Mouse (Mus musculus): ENCODE measurements around the gene Trim65.
A peak's percentile ranks its signal among the peaks of the same experiment; 100 is the strongest.
"Not testable (repeated sequence)": the region's sequence is repeated elsewhere in the genome, so short reads cannot be mapped to it uniquely, and the experiment has no call there.

Trim65 gene

DNA sequence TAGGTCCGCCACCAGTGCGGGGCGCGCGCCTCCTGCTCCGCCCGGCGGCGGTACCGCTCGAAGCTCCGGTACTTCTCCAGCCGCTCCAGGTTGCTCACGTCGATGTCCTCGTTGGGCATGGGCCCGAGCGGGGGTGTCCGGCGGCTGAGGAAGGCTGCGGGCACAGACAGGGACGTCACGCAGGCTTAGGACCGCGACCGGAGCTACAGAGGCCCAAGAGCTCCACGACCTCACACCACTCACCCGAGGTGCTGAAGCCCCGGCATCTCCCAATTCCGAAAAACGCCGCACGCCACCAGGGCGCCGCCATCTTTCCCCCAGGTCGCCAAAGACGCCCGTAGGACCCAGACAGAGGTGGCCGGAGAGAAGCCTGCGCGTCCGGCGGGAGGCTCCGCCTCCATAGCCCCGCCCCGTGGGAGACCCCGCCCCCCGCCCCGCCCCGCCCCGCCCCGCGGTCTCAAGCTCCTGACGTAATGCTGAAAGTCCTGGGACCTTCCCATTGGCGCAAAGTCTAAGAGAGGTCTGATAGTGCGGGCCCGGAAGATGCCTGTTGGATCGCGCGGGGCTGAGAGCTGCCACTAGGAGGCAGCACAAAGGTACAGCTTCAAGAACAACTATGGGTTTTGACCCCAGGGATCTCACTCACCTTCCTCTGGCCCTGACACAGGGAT, 7.7 kb upstream of the Trim65 start, which contains the start of gene Mrpl38:
Gene Mrpl38 (minus strand): TSS at position 401 of the 671 bp plus-strand sequence.
- peak; percentile 80 for DNase-seq

DNA sequence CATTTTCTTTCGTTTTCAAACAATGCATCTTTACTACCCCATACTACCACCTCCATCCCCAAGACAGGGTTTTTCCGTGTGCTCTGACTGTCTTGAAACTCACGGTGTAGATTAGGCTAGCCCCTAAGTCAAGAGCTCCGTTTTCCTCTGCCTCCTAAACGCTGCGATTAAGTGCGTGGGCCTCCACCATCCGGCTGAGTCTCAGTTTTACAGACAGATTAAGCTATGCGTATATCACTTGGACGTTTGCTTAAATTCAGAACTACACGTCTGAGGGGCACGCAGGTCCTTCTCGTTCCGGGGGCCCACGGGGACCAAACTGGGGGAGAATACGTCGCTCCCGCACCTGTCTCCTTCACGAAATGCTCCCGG, 7.2 kb upstream of the Trim65 start:
- DNase-seq = no peak

DNA sequence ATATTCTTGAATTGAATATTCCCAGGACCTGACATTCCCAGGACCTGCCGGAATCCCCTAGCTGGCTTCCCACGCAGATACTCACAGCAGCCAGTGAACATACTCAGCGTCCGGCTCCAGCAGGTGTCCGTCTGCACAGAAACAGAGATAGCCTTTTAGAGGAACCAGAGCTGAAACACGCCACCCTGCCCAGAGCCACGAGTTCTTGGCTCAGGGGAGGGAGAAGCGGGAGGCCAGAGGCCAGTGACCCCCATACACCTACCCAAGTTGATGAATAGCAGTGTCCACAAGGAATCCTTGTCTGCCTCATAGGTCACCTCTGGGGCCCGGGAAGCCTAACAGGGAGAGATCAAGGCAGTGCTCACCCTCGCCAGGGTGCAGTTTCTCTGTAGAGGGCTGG, 3.2 kb upstream of the Trim65 start:
- DNase-seq = no peak

DNA sequence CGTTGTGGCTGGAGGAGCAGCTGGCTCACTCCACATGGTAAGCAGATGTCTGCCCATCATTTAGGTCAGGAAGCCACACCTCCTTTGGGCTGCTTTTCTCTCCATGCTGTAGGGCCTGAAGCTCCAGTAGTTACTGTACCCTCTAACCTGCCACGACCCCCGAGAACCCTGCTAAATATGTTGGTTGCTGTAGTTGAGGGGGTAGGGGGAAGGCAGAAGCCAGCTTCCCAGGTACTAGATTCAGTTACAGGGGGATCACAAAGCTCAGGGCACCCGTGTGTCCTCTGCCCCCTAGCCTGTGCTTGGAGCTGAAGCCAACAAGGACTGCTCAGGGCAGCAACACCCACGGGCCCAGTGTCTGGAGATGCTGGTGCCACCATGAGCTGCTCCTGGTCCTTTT, 2.6 kb upstream of the Trim65 start:
- DNase-seq = no peak

DNA sequence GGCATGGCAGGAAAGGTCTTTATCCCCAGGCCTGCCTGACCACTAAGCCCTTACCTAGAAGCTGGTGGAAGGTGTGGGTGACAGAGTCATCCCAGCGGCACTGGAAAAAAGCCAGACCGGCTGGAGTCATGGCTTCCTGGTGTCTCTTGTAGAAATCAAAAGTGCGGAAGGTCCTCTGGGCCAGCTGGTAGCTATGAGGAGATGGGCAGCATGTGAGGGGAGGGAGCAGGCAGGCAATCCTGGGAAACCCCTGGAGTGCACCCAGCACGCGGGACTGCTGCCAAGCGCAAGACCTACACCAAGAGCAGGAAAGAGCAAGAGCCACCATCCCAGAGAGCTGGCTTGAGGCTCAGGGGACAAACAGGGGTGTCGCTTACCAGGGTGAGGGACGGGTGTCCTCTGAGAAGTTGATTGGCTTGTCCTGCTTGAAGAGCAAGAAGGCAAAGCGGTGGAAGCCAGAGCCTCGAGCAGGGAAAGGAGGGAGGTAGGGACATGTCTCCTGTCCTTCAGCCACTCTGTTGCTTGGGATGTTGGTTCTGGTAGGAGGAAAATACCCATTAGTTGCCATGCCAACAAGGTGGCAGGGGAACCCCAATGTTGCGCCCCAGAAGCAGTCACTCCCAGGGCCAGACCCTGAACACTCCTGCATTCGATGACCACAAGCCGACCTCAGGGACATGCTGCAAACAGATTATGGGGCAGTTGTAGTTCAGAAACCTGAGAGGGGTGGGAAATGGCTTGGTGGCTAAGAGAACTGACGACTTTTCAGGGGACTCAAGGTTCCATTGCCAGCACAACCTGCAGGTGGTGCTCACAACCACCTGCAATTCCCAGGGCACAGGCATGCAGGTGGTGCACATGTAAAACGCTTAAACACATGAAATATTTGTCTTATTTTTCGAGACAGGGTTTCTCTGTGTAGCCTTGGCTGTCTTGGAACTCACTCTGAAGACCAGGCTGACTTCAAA, 1.7 kb upstream of the Trim65 start:
- no peak for DNase-seq

DNA sequence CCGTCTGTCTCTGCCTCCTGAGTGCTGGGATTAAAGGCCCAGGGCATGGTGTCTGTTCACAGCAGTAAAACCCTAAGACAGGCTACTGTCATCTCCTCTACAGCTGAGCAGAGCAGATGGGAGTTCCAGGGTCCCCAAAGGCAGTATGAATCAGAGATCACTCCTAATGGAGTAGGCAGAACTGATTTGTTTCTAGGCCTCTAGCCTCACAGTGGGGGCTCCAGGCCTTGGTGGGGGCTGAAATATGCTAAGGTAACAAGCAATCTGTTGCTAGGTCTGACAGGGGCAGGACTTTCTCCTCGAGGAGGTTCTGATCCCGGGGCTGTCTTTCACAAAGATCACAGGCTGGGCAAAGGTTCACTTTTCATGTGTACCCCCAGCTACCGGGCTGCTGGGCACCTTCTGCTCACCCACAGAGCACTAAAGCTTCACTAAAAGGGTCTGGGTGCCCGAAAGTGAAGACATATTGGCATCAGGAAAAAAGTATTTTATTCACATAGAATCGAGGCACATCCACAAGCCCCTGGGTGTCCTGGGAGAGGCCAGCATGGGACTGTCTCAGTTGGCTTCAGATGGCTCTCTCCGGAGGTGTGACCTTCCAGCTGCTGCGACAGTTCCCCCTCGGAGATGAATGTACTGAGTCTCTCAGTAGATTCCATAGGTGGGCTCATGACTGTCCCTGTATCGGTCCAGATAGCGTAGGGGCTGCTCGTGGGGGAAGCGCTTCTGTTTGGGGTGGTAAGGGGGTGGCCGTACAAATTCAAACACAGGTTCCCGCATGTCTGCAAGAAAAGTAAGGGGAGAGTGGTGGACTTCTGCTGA, 632 bp upstream of the Trim65 start:
- DNase-seq = no peak

DNA sequence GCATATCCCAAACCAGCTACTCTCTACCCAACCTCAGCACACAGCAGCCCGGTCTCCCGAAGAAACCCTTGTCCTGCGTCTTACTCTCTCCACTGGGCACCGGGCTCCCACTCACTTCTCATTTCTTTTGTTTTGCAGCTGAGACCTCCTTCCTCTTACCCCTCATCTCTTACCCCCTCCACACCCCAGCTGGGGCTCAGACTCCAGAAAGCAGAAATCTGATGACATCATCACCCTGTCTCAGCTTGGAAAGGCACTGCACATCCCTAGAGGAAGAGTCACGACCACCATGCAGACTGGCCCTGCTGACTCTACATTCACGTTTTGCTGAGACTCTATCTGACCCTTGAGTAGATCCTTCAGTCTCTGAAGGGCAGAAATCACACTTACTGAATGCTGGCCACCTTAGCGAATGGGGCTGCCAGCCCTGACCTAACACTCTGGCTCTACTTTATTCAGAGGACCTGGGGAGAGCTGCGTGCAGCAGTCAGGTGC, 888 bp downstream of the Trim65 start:
- no peak for DNase-seq

DNA sequence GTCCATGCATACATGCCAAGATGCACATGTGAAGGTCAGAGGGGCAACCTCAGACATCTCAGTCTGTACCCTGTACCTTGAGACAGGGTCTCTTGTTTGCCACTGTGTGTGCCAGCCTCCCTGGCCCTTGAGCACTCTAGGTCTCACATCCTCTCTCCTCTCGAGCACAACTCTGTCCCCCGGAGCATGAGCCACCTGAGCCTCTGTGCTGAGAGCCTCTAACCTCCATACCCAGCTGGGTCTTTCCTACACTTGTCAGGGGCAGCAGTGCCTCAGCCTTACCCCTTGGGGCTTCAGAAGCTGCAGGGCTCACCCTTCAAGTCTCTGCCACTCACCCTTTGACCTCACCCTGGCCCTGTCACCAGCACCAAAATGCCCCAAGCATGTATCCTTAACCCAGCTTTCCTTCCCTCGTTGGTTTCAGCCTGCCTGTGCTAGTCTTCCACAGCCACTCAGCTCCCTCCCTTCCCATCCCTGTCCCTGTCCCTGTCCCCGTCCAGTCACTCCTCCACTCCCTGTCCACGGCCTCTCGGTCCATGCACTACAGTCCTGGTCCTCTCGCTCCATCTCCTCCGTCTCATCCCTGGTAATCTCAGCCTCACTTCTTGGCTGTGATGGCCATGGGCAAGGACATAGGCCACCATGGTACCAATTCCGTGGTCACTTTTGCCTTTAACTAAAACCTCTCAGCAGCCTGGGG, 1.7 kb downstream of the Trim65 start:
- no peak for DNase-seq

DNA sequence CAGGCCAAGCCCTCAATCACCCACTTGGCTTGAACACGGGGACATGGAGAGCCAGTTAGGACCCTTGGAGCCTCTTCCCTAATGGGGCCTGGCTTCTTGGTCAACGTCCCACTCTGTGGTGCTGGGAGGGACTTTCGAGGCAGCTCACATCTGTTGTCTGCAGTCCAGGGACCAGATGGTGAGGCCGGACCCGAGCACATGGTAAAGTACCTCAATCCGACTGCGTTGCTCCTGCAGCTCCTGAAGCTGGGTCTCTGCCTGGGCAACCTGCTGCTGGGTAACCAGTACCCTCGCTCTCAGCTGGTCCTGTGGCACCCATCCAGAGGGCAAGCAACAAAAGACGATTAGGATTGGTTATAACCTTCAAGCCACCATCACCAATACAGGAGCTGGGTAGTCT, 2.9 kb downstream of the Trim65 start:
- no peak for DNase-seq

DNA sequence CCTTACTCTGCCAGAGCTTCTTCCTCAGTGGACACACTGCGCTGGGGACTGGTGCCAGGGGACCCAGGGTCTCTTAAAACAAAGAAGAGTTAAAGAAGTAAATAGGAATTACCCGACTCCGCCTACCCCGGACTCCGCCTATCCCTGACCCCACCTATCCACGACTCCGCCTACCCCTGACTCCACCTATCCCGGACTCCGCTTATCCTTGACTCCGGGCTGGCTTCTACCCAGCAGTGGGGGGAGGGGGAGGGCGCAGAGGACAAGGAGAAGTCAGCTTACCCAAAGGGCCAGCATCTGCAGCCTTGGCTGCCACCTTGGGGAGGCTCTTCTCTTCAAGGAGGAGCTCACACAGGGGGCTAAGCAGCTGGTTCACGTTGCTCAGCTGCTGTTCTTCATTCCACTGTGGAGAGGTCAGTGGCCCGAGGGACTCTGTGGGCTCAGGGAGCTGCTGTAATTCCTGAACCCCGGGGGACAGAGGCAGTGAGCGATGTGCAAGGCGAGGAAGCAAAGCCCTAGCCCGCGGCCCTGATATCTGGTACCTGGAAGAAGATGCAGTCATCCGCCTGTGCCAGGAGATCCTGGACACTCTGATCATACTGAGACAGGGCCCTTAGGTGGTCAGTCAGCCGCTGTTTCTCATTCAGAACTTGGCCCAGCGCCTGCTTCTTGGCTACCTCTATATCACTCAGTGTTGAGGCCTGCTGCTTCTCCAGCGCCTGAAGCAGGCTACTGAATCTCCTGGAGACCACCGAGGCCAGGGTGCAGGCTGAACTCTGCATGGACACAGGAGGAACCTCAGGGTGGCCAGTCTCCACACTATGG, 3.6 kb downstream of the Trim65 start, which contains the start of gene Trim47:
Gene Trim47 (minus strand): TSS at position 55 of the 825 bp plus-strand sequence.
- no peak for DNase-seq

DNA sequence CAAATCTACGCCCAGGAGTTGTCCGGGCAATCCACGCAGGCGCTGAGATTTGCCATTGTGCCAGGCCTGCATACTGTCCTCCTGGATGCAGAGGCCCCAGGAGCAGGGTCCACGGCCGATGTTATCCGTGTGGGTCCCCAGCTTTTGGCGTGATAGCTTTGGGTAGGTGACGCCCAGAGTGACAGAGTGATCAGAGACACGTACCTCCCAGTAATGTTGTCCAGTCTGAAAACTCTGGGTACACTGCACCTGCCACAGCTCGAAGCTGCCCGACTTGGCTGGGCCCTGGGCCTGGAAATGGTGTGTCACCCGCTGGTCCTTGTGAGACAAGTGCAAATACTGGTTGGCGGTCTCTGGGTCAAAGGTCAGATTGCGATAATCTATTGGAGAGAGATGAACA, 4.7 kb downstream of the Trim65 start:
- no peak for DNase-seq

DNA sequence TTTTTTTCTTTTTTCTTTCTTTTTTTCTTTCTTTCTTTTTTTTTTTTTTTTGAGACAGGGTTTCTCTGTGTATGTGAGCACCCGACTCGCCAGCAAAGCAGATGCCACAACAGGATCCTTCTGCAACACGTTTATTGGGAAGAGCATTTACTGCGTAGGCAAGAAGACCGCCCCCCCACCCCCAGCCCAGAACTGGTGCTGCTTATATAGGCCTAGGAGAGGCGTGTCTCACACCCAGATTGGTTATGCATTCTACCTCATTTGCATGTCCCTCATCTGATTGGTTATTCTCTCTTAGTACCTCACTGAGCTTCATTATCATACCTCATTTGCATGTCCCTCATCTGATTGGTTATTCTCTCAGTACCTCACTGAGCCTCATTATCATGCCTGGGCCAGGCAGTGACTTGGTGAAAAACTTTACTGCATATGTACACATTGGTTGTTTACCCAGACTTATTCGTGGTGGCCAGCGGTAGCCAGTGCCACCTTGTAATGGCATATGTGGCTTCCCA, 9.1 kb downstream of the Trim65 start:
- not testable (repeated sequence) for DNase-seq

DNA sequence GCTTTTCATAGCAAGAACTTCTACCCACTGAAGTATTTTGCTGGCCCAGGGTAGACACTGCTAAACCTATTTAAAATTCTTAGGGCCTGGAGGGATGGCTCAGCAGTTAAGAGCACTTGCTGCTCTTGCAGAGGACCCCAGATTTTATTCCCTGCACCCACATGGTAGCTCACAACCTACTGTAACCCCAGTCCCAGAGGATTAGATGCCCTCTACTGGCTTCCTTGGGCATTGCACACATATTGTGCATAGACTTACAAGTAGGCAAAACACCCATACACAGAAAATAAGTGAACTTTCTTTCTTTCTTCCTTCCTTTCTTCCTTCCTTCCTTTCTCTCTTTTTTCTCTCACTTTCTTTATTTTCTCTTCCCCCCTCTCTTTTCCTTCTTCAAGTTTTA, 13.1 kb downstream of the Trim65 start:
- no peak for DNase-seq

DNA sequence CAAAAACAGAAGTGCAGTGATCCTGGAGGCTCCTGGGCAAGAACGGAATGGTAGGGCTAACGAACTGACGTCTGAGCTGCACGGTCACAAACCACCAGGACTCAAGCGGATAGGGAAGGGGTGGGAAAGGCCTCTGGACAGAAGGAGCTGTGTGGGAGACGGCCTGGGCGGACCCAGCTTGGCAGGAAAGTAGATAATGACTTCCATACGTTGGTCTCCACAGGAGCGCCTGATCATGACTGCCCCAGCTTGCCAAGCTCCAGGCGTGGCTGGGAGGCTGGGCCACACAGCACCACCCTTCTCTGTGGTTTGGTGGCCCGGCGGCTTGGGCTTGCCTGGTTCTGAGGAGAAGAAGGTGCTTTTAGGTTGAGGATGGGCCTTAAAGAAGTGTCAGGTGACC, 13.7 kb downstream of the Trim65 start:
- no peak for DNase-seq

DNA sequence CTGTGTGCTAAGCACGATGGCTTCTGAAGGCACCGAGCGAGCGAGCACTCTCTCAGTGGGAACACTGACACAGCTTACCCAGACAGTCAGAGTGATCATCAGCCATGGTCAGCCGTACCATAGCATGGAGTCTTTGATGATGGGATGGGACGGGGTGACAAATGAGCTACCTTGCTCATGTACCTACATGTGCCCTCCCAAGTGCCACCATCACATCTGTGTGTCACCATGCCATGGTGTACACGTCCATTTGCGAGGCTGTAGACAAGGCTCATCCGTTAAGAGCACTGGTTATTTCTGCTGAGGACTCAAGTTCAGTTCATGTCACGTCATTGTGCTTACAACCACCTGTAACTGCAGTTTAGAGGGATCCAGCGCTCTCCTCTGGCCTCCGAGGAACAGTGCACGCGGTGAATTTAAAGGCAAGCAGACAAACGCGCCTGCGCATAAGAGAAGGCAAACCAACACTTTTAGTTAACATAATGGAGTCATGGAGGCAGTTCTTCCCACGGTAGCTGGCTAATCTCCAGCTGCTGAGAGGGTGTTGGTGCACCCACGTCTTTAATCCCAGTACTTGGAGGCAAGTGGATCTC, 19.2 kb downstream of the Trim65 start:
- DNase-seq = no peak

DNA sequence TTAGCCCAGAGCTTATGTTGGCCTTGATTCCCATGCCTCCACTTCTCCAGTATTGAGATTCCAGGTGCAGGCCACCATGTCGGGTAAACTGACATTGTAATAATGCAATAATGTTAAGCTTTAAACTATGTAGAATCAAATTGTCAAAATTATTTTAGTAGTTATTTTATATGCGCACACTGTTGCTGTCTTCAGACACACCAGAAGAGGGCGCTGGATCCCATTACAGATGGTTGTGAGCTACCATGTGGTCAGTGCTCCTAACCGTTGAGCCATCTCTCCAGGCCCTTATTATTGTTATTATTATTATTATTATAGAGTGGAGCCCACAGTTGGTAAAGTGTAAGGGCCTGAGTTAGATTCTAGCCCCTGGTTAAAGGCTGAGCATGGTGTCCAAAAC, 19.9 kb downstream of the Trim65 start:
- DNase-seq = no peak

DNA sequence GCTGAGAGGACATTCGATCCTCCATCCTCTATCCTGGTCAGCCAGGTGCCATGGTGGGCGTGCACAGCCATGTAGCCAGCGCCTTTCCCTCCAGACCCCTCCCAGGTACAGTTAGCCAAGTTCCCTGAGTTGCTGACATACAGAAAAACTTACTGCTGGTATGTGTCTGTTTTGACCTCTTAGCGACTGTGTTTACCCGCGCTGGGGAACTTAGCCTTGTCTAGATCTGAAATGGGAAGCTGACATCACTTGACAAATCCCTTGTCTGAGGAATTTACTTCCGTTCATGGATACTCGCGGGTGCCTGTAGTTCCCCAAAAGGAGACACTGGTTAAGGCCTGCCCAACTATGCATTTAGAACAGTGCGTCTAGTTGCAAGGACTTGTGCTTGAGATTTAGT, 20.4 kb downstream of the Trim65 start:
- no peak for DNase-seq

DNA sequence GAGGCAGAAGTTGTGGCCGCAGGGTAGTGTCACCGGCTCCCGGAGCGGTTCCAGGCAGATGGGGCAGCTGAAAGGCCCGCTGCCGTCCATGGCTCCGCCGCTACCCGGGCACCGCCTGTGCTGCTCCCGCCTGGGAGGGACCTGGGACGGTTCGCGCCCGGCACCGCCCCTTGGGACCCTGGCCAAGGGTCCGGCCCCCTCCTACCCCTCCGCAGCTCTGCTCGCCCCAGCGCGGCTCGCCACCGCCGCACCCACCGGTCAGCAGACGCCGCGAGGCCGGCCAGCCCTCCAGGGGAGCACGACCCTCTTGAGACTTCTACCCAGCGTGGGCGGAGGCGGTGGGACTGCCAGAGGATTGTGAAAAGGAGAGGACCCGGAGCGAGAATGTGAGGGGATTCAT, 20.8 kb downstream of the Trim65 start:
- DNase-seq = no peak

DNA sequence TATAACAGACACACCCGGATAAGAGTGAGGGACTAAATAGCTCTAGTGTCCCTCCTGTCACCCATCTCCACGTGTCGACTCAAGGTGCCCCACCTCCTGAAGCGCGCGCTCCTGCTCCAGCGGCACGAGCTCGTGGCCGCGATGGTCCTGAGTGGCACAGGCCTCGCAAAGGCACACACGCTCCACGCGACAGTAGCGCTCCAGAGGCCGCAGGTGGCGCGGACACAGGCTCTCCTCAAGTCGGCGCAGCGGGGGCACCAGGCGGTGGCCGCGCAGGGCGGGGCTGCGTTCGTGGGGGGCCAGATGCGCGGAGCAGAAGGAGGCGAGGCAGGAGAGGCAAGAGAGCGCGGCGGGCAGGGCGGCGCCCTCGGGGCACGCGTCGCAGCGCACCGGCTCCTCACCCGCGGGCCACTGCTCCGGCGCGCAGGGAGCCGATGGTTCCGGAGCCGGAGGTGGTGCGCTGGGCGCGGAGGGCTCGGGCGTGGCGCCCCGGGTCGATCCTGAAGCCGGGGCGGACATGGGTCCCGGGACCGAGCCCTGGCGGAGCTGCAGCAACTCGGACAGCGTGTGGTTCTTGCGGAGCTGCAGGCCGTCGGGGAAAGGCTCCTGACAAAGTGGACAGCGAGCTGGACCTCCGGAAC, 21.4 kb downstream of the Trim65 start:
- DNase-seq = no peak

DNA sequence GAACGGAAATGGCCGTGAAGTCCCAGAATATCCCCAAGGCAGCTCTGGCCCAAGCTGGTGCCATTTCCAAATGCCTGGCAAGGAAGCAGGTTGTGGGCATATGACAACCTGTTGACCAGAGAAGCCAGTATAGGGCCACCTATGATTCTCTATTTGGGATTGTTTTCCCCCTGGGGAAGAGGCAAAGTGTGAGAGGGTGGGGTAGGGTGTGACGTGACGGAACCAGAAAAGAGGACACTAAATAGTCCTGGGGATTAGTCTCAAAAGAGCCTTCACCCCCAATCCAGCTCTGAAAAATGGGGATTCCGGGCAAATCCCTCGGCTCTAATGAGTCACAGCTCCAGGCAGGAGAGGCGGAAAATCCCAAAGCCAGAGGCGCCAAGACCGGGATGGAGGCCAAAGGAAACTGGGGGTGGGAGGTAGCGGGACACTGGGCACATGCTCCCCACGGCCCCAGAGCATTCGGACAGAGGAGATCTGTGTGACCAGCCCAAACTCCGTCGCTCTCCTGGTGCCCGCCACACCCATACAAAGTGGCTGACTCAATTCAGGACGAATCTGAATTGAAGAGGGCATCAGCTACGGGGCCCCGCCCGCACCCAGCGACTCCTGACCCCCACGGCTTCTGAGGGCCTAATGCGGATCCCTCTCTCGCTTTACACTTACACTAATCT, 22.3 kb downstream of the Trim65 start:
- DNase-seq = peak; percentile 53

All from right cerebral cortex, postnatal 25 days (tissue).